Mouse (Mus musculus): ENCODE measurements around the gene Mycl. TPM values are rescaled to one million over a fixed set of nuclear protein-coding genes. Genes with fewer than 3 reads are reported as not detected.
"Not testable (repeated sequence)": the region's sequence is repeated elsewhere in the genome, so short reads cannot be mapped to it uniquely, and the experiment has no call there.

Mycl gene
- polyA plus RNA-seq, 1 experiment from 2014 or later = 112 TPM

- peak overlapping the region; percentile 94 for H3K9ac ChIP-seq (replicated peaks; ENCODE audit: low read length)
- H3K27ac ChIP-seq (replicated peaks; ENCODE audit: low read depth, low read length) = peak overlapping the region; percentile 93
- H3K4me1 ChIP-seq (ENCODE audit: control insufficient read depth, insufficient read depth, low read length) = peaks cover 28% of the 10 kb centered on the region
- 8% methylated on average over 14 of the region's 14 CpGs for WGBS
- H3K9me3 ChIP-seq (ENCODE audit: control insufficient read depth, low read length) = no peaks in the 10 kb centered on the region
- H3K36me3 ChIP-seq (ENCODE audit: control insufficient read depth, insufficient read depth, low read length) = peaks cover 40% of the 10 kb centered on the region
- DNase-seq (no peak), ATAC-seq (ENCODE audit: low FRiP score, low TSS enrichment) (no peak)
- H3K27me3 ChIP-seq (ENCODE audit: control insufficient read depth, insufficient read depth, low read length) = no peaks in the 10 kb centered on the region
- peak overlapping the region; percentile 80 for H3K4me3 ChIP-seq (replicated peaks; ENCODE audit: low read depth, low read length)
- peak overlapping the region; percentile 85 for H3K4me2 ChIP-seq (ENCODE audit: low read length)
Observed at GRCm38 (mm10) chr4:123000130-123000529, 4.7 kb downstream of the Mycl start.

GRCm38 (mm10) chr4:123000617-123001342 lies 5.3 kb downstream of the Mycl start:
- H3K4me1 ChIP-seq (ENCODE audit: control insufficient read depth, insufficient read depth, low read length) = peaks cover 28% of the 10 kb centered on the region
- WGBS = 13% methylated on average over 17 of the region's 17 CpGs
- no peak for ATAC-seq (ENCODE audit: low FRiP score, low TSS enrichment)
- H3K9ac ChIP-seq (replicated peaks; ENCODE audit: low read length) = no peak overlapping the region; the same call in 1 of the 2 replicates
- H3K9me3 ChIP-seq (ENCODE audit: control insufficient read depth, low read length) = no peaks in the 10 kb centered on the region
- H3K27ac ChIP-seq (replicated peaks; ENCODE audit: low read depth, low read length) = peak overlapping the region; percentile 93; the same call in 1 of the 2 replicates
- peak overlapping the region; percentile 80; the same call in 1 of the 2 replicates for H3K4me3 ChIP-seq (replicated peaks; ENCODE audit: low read depth, low read length)
- no peaks in the 10 kb centered on the region for H3K27me3 ChIP-seq (ENCODE audit: control insufficient read depth, insufficient read depth, low read length)
- DNase-seq = peak; percentile 61
- H3K36me3 ChIP-seq (ENCODE audit: control insufficient read depth, insufficient read depth, low read length) = peaks cover 40% of the 10 kb centered on the region
- peak overlapping the region; percentile 85 for H3K4me2 ChIP-seq (ENCODE audit: low read length)

GRCm38 (mm10) chr4:123005054-123005966 lies 9.9 kb downstream of the Mycl start:
- Histone ChIP-seq H3K9me3 (ENCODE audit: control insufficient read depth, low read length) (no peaks in the 10 kb centered on the region), H3K4me3 (replicated peaks; ENCODE audit: low read depth, low read length) (no peak overlapping the region), H3K27ac (replicated peaks; ENCODE audit: low read depth, low read length) (peak overlapping the region; percentile 45; the same call in 1 of the 2 replicates), H3K9ac (replicated peaks; ENCODE audit: low read length) (no peak overlapping the region; the same call in 1 of the 2 replicates), H3K4me2 (ENCODE audit: low read length) (no peak overlapping the region), H3K4me1 (ENCODE audit: control insufficient read depth, insufficient read depth, low read length) (peaks cover 17% of the 10 kb centered on the region), H3K27me3 (ENCODE audit: control insufficient read depth, insufficient read depth, low read length) (no peaks in the 10 kb centered on the region), H3K36me3 (ENCODE audit: control insufficient read depth, insufficient read depth, low read length) (peaks cover 33% of the 10 kb centered on the region)
- no peak for ATAC-seq (ENCODE audit: low FRiP score, low TSS enrichment)
- WGBS = 36% methylated on average over 15 of the region's 15 CpGs
- DNase-seq = peak; percentile 31

GRCm38 (mm10) chr4:123012501-123012900 lies 17.0 kb downstream of the Mycl start:
- H3K9ac ChIP-seq (replicated peaks; ENCODE audit: low read length) = 0 out of 2 replicates have a peak overlapping the region, but pooled peaks have one; percentile 51
- peak overlapping the region; percentile 98 for H3K27ac ChIP-seq (replicated peaks; ENCODE audit: low read depth, low read length)
- peak overlapping the region; percentile 53; the same call in 1 of the 2 replicates for H3K4me2 ChIP-seq (ENCODE audit: low read length)

DNA sequence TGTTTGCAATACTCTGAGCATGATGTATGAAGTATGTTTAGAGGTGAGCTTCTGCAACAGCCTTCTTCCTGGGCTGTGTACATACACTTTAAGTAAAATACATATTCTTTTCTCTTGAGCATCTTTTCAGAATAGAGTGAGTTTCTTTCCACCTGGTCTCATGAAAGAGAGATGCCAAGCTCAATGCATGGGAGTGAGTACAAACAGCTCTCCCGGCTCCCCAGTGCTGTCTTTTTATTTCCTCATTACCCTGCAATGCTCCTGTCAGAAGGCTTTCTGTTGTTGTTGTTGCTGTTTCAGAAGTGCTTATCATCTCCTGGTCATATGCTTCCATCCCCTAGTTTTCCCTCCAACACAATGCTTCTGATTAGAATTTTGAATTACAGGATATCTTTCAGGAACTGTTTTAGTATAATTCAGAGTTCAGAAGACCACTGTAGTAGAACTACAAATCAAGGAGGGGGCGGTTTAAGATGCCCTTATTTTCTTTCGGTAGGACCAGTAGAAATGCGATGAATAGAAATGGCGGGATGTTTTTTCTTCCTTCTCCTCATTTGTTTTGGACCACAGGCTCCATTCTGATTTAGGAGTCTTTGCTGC lies 18.0 kb downstream of the Mycl start:
- DNase-seq (peak; percentile 64), ATAC-seq (ENCODE audit: low FRiP score, low TSS enrichment) (no peak)
- Histone ChIP-seq H3K4me1 (ENCODE audit: control insufficient read depth, insufficient read depth, low read length) (peaks cover 47% of the 10 kb centered on the region), H3K9ac (replicated peaks; ENCODE audit: low read length) (peak overlapping the region; percentile 51), H3K27me3 (ENCODE audit: control insufficient read depth, insufficient read depth, low read length) (no peaks in the 10 kb centered on the region), H3K4me2 (ENCODE audit: low read length) (peak overlapping the region; percentile 53), H3K4me3 (replicated peaks; ENCODE audit: low read depth, low read length) (peak overlapping the region; percentile 20), H3K36me3 (ENCODE audit: control insufficient read depth, insufficient read depth, low read length) (no peaks in the 10 kb centered on the region), H3K27ac (replicated peaks; ENCODE audit: low read depth, low read length) (peak overlapping the region; percentile 98), H3K9me3 (ENCODE audit: control insufficient read depth, low read length) (no peaks in the 10 kb centered on the region)
- WGBS = 5% methylated on average over 5 of the region's 5 CpGs

More at GRCm38 (mm10) chr4:123012501-123012900, 17.0 kb downstream of the Mycl start:
- WGBS = 83% methylated on average over 4 of the region's 4 CpGs
- H3K27me3 ChIP-seq (ENCODE audit: control insufficient read depth, insufficient read depth, low read length); ATAC-seq (ENCODE audit: low FRiP score, low TSS enrichment); DNase-seq; H3K4me3 ChIP-seq (replicated peaks; ENCODE audit: low read depth, low read length); H3K9me3 ChIP-seq (ENCODE audit: control insufficient read depth, low read length); H3K36me3 ChIP-seq (ENCODE audit: control insufficient read depth, insufficient read depth, low read length): not testable (repeated sequence)
- H3K4me1 ChIP-seq (ENCODE audit: control insufficient read depth, insufficient read depth, low read length) = peaks cover 37% of the 10 kb centered on the region

DNA sequence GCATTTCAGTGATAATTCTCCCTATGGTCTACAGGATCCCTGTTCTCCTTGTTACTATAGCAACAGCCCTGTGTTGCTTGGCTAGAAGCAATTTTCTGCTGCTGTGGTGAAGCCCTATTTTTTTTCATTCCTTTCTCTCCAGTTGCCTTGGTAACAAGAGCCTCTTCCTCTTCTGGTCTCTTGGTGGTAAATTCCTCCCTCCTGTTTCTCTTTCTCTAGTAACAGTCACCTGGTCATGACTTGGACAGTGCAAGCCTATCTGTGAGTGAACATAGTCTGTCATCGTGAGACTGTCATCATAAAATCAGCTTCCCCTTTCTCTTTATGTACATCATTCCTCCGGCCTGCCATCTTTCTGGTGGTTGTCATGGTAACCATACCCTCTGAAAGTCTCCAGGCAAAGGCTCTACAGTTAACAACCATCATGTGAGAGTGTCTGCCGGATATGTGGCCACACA lies 18.5 kb downstream of the Mycl start:
- H3K27me3 ChIP-seq (ENCODE audit: control insufficient read depth, insufficient read depth, low read length) = no peaks in the 10 kb centered on the region
- H3K27ac ChIP-seq (replicated peaks; ENCODE audit: low read depth, low read length) = peak overlapping the region; percentile 98
- 4% methylated on average over 3 of the region's 3 CpGs for WGBS
- ATAC-seq (ENCODE audit: low FRiP score, low TSS enrichment) (peak; percentile 84), DNase-seq (peak; percentile 94)
- peak overlapping the region; percentile 53 for H3K4me2 ChIP-seq (ENCODE audit: low read length)
- peak overlapping the region; percentile 51; the same call in 1 of the 2 replicates for H3K9ac ChIP-seq (replicated peaks; ENCODE audit: low read length)
- H3K4me1 ChIP-seq (ENCODE audit: control insufficient read depth, insufficient read depth, low read length) = peaks cover 50% of the 10 kb centered on the region
- H3K36me3 ChIP-seq (ENCODE audit: control insufficient read depth, insufficient read depth, low read length) = no peaks in the 10 kb centered on the region
- peak overlapping the region; percentile 20; the same call in 1 of the 2 replicates for H3K4me3 ChIP-seq (replicated peaks; ENCODE audit: low read depth, low read length)
- no peaks in the 10 kb centered on the region for H3K9me3 ChIP-seq (ENCODE audit: control insufficient read depth, low read length)

DNA sequence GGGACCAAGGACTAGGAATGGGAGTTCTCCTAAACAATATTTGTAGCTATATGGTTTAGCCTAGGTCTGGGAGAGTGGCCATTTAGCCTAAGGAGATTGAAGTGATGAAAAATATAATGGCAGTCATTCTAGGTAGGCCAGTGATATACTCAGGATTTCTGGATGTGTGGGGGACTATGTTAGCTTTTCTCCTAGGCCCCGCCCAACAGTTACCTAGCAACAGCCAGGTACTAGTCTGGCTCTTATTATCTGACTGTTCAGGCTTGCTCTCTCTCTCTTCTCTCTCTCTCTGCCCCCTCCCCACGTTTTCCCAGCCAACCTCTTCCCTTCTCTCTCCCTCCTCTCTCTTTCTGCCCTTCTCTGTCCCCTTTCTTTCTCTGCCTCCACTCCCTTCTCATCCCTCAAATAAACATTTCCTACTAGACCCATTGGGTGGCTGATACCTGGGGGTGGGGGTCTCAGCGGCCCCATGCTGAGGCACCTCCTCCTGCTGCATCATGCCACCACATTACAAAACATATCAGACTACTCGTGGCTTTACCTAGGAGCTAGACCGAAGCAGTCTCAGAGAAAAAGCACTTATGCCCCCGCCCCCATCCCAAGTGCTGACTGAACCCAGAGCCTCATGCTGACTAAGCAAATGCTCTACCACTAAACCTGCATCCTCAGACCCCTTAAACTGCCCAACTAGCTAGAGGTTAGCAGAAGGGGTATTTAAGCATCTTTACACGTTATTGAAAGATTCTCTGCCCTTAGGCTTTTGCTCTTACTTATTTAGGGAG lies 19.2 kb downstream of the Mycl start:
- Histone ChIP-seq H3K9ac (replicated peaks; ENCODE audit: low read length) (peak overlapping the region; percentile 48; the same call in 1 of the 2 replicates), H3K9me3 (ENCODE audit: control insufficient read depth, low read length) (no peaks in the 10 kb centered on the region), H3K4me2 (ENCODE audit: low read length) (peak overlapping the region; percentile 53), H3K36me3 (ENCODE audit: control insufficient read depth, insufficient read depth, low read length) (0 out of 2 replicates have a peak, but pooled peaks cover 2% of the 10 kb centered on the region), H3K27ac (replicated peaks; ENCODE audit: low read depth, low read length) (peak overlapping the region; percentile 98), H3K4me1 (ENCODE audit: control insufficient read depth, insufficient read depth, low read length) (peaks cover 53% of the 10 kb centered on the region), H3K4me3 (replicated peaks; ENCODE audit: low read depth, low read length) (no peak overlapping the region), H3K27me3 (ENCODE audit: control insufficient read depth, insufficient read depth, low read length) (no peaks in the 10 kb centered on the region)
- DNase-seq (peak; percentile 82), ATAC-seq (ENCODE audit: low FRiP score, low TSS enrichment) (no peak; the same call in none of the 2 replicates)
- 12% methylated on average over 7 of the region's 7 CpGs for WGBS

Measured in midbrain, embryonic 14.5 days (tissue).